Mouse (Mus musculus) small intestine, adult 2 months (tissue): ENCODE data around the gene Foxa3.

ENCODE experiments used
- CTCF ChIP-seq: fragments of 200-500 bp; IDR thresholded peaks from 2 replicates; pipeline ENCODE4 v1.5.1; 2012; ENCODE audit warnings: low read depth, mild to moderate bottlenecking, control low read depth, inconsistent platforms, low read length, moderate library complexity, mixed read lengths; ENCODE audit not compliant: insufficient replicate concordance, insufficient read length; ENCODE audit errors: extremely low read depth
- POLR2A ChIP-seq: fragments of 200-500 bp; IDR thresholded peaks from 2 replicates; pipeline ENCODE4 v1.6.1; 2012; ENCODE audit warnings: low read depth, mild to moderate bottlenecking, control low read depth, inconsistent platforms, low read length, moderate library complexity

DNA sequence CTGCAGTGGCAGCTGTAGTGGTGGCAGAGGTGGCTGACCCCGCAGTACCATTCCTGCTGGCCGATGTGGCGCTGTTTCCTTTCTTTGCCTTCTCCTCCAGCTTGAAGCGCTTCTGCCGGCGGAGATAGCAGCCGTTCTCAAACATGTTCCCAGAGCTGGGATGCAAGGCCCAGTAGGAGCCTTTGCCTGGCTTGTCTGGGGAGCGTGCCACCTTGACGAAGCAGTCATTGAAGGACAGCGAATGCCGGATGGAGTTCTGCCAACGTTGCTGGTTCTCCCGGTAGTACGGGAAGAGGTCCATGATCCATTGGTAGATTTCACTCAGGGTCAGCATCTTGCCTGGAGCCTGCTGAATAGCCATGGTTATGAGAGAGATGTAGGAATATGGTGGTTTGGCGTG lies 8.9 kb downstream of the Foxa3 start:
- no peak for TF ChIP-seq POLR2A
- TF ChIP-seq CTCF, result no peak
